Mouse (Mus musculus) cortical plate, adult 2 months (tissue): Measurements from ENCODE around the gene Bbs10.

Experiments
- CTCF ChIP-seq: fragments of 200-500 bp; IDR thresholded peaks from 2 replicates; pipeline ENCODE4 v1.5.1; 2011; ENCODE audit warnings: mild to moderate bottlenecking, control low read depth, low read length; ENCODE audit not compliant: insufficient read depth; ENCODE audit errors: extremely low read depth
- POLR2A ChIP-seq: fragments of 200-500 bp; IDR thresholded peaks from 2 replicates; pipeline ENCODE4 v1.6.1; 2011; ENCODE audit warnings: mild to moderate bottlenecking, low read length, control low read depth; ENCODE audit not compliant: insufficient read depth; ENCODE audit errors: extremely low read depth

DNA sequence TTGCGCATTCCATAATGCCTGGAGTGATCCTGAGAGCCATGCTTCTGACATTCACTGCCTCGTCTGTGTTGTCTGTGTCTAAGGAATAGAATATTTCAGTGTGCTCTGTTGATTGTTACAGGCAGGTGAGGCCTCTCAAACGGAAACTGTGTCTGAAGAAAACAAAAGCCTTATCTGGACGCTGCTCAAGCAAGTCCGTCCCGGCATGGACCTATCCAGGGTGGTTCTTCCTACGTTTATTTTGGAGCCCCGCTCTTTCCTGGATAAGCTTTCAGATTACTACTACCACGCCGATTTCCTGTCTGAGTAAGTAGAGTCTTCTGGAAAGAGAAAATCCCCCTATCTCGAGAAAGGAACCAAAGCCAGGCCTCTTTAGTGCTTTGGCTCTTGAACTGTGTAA is 25.6 kb upstream of the Bbs10 start:
- no peak for TF ChIP-seq POLR2A
- no peak for TF ChIP-seq CTCF
